Mouse (Mus musculus) right cerebral cortex, postnatal 14 days (tissue): ENCODE measurements at regions not wholly inside any gene's neighbourhood (a gene's known extent, or its start where the extent isn't known, plus 50 kb on each side); places are given as distances from the start of the nearest gene placed in this dataset.

Experiments
- DNase-seq: peaks from one replicate; pipeline ENCODE4 v3.0.0; 2022

- no peak for DNase-seq
Observed at GRCm38 (mm10) chr3:144323524-144323923, 118.5 kb upstream of the Lmo4 start.

DNA sequence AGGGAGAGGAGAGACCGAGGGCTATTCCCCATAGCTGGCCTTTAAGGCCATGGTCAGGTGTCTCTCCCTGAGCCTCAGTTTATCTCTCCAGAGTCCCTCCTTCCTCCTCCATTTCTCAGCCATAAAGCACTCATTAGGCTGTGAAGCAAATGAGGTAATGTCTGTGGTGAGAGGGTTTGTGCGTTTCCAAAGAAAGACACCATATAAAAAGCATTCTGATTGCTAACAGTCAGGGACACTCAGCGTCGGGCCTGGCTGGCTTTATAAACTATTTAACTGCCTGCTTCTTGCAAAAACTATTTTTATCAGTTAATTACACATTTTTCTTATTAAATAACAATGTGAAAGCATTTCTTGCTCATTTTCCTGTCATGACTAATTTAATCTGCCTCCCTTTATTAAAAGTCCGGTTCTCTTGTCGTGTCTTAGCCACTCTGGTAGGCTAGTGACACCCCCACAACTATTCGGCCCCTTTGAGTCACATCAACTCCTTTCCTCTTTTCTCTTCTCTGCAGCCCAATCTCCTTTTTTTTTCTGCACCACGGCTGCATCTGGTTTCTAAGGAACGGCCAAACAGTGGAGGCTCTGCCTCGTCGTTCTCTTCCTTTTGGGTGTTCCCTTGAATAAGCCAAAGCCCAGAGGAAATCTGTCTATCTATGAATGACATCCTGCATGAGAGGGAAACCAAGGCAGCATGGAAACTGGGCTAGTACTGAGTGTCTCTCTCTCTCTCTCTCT lies 114.6 kb upstream of the Lmo4 start:
- no peak for DNase-seq

GRCm38 (mm10) chr3:144318761-144319467 lies 113.9 kb upstream of the Lmo4 start:
- DNase-seq, result peak; percentile 43

DNA sequence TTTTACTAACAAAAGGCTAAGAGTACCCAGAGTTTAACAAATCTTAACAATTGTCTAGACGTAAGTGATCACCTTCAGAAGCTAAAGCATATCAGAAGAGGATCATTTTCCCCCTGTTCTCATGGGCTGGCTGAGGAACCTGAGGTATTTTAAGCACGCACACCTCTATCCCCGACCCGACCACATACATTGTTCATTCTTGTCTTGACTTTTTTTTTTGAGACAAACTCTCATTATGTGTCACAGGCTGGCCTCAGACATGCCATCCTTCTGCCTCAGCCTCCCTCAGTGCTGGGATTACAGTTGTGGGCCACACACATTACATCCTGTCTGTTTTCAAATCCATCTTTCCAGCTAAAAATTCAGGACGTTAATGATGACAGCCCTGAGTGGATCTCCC lies 105.7 kb upstream of the Lmo4 start:
- DNase-seq, result no peak

DNA sequence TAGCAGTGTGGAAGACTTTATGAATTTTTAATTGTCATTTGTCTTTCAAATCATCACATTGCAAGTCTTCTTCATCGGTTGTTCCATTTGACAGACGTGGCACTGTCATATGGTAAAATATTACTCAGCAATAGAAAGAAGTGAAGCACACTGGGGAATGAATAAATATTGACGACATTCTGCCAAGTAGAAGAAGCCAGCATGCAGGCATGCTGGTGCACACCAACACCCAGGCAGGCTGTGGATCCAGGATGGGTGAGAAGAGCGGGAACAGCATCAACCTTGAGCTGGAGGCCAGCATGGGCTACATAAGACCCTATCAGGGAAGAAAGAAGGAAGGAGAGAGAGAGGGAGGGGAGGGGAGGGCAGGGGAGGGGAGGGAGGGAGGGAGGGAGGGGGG lies 103.6 kb upstream of the Lmo4 start:
- no peak for DNase-seq

GRCm38 (mm10) chr3:144307557-144307956 lies 102.5 kb upstream of the Lmo4 start:
- no peak for DNase-seq

DNA sequence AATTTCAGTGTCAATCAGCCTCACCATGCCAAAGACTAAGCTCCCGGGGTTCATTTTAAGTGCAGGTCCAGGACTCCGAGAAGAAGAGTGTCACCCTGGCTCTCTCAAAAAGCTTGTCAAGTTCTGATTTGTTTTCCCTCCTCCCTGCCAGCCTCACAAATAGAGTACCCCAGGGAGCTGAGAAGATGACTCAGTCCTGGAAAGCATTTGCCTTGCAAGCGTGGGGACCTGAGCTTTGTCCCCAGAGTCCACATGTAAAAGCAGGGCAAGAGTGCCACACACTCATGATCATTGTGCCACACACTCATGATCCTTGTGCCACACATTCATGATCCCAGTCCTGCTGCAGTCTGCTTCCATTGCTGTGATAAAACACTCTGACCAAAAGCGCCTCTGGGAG lies 100.4 kb upstream of the Lmo4 start:
- DNase-seq, result no peak

DNA sequence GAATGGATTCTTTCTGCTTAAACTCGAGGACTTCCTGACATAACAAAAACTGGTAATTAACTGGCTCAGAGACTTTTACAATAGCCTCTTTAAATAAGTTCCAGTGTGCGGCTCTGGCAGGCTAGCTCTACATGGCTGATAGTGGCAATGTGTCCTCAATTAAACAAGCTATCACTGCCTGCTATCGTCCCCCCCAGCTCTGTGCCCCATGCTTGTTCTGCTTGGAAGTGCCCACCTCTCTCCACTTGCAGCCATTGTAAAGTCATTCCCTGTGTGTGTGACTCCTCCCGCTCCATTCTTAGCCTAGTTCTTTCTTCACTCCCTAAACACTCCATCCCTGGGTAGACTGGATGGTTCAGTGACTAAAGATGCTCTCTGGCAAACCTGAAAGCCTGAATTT lies 99.9 kb upstream of the Lmo4 start:
- DNase-seq, result no peak

DNA sequence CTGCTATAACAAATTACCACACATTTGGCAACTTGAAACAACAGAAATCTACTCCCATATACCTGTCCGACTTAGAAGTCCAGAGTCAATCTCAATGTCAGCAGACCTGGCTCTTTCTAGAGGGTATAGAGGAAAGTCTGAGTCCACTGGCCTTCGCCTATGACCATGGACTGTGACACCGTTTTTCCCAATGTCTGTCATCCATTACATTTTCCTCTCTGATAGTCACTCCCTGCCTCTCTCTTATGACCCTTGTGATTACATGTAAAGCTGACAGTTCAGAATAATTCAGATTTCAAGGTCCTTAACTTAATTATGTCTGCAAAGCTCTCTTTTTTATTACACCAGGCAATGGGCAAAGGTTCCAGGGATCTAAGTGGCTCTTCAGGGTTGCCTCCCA lies 97.6 kb upstream of the Lmo4 start:
- DNase-seq, result no peak

GRCm38 (mm10) chr3:144301068-144301467 lies 96.0 kb upstream of the Lmo4 start:
- no peak for DNase-seq

- DNase-seq, result no peak
Observed at GRCm38 (mm10) chr3:144299239-144299638, 94.2 kb upstream of the Lmo4 start.

GRCm38 (mm10) chr3:144289489-144289888 lies 84.5 kb upstream of the Lmo4 start:
- peak; percentile 11 for DNase-seq

- no peak for DNase-seq
Observed at GRCm38 (mm10) chr3:144286100-144286499, 81.1 kb upstream of the Lmo4 start.

GRCm38 (mm10) chr3:144284326-144284725 lies 79.3 kb upstream of the Lmo4 start:
- no peak for DNase-seq

GRCm38 (mm10) chr3:144273115-144273514 lies 68.1 kb upstream of the Lmo4 start:
- DNase-seq, result no peak

- peak; percentile 8 for DNase-seq
Observed at GRCm38 (mm10) chr3:144270206-144270605, 65.2 kb upstream of the Lmo4 start.

DNA sequence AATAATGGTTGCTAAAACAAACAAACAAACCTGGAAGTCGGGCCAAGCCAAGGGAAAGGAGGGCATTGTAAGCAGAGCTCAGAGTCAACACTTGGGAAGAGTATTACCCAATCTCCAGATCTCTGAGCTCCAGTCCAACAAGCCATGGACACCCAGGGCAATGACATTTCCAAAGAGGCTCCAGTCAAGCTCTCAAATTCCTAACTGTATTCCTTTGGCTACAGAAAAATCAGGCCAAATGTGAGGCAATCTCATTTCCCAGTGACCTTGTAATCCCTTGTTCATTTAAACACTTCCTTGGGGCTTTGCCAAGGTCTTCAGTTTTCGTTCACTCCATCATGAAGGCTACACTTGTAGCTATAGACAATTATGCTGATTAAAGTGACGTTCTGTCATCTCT lies 59.5 kb upstream of the Lmo4 start:
- DNase-seq, result no peak

GRCm38 (mm10) chr3:144260886-144261285 lies 55.9 kb upstream of the Lmo4 start:
- no peak for DNase-seq

DNA sequence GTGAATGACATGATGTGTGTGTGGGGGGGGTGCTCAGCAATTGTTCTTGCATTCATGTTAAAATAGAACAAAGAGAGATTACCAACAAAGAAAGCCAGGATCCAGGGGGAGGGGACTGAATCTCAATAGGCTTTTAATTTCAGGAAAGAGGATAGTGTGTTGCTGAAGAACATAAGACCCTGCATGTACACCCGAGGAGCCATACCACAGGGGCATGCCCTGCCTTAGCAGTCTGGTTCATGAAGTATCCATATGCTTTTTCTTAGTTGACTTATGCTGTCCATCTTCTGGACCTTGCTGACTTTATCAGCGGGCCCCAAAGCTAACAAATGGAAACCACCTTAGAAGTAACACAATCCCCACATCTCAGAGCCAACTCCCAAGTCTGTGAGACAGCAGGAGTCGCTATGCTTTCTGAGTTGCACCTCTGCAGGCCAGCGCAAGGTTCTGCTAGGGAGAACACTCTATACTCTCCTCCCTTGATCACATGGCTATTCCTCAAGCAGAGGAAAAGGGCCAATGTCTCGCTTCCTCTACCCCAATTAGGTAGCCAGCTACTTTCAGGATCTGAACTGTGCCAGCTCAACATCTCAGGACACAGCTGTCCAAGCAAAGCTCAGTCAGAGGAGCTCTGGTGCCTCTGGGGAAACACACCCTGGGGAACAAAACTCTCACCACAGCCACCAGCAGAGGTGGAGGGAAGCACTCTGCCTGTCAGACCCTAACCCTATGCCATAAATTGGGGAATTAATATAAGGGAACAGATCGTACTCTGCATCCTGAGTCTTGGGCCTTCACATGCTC lies 52.9 kb upstream of the Lmo4 start:
- DNase-seq, result no peak

GRCm38 (mm10) chr3:144257196-144257595 lies 52.2 kb upstream of the Lmo4 start:
- DNase-seq, result no peak

- no peak for DNase-seq
Observed at GRCm38 (mm10) chr3:144255596-144256550, 50.9 kb upstream of the Lmo4 start.
